Mouse (Mus musculus) ES-Bruce4 (cell line): ENCODE measurements around the gene Ggnbp2. TPM values are rescaled to one million over a fixed set of nuclear protein-coding genes. Genes with fewer than 3 reads are reported as not detected.

ENCODE experiments used
- H3K27ac ChIP-seq: 2 replicates; pipeline ENCODE4 v1.5.1; 2012; ENCODE audit warnings: low read length, inconsistent platforms; ENCODE audit not compliant: insufficient read depth
- H3K27me3 ChIP-seq: 2 replicates; pipeline ENCODE4 v1.6.1; 2012; ENCODE audit warnings: mild to moderate bottlenecking, low read length, inconsistent platforms; ENCODE audit not compliant: control insufficient read depth, poor library complexity, insufficient read depth, severe bottlenecking
- H3K36me3 ChIP-seq: 2 replicates; pipeline ENCODE4 v1.6.1; 2012; ENCODE audit warnings: inconsistent platforms, mild to moderate bottlenecking, low read length, moderate library complexity; ENCODE audit not compliant: control insufficient read depth, poor library complexity, insufficient read depth, severe bottlenecking
- H3K4me1 ChIP-seq: one replicate; pipeline ENCODE4 v1.8.1; 2011; ENCODE audit warnings: low read length; ENCODE audit not compliant: control insufficient read depth, insufficient read depth
- H3K4me3 ChIP-seq: 2 replicates; pipeline ENCODE4 v1.5.1; 2011; ENCODE audit warnings: low read depth, mild to moderate bottlenecking, low read length
- H3K9ac ChIP-seq: 2 replicates; pipeline ENCODE4 v1.6.1; 2012; ENCODE audit warnings: low read depth, mild to moderate bottlenecking, inconsistent platforms; ENCODE audit not compliant: poor library complexity, severe bottlenecking
- H3K9me3 ChIP-seq: replicated peaks from 2 replicates; pipeline ENCODE4 v1.6.1; 2012; ENCODE audit warnings: mild to moderate bottlenecking, low read length, inconsistent platforms; ENCODE audit not compliant: control insufficient read depth, poor library complexity, insufficient read depth, severe bottlenecking
- CTCF ChIP-seq: IDR thresholded peaks from one replicate; pipeline ENCODE4 v1.8.1; 2011; ENCODE audit warnings: low read depth, low read length
- EP300 ChIP-seq: IDR thresholded peaks from 2 replicates; pipeline ENCODE4 v1.6.1; 2011; ENCODE audit warnings: low read depth, low read length; ENCODE audit not compliant: insufficient read depth
- POLR2A ChIP-seq: IDR thresholded peaks from one replicate; pipeline ENCODE4 v1.8.1; 2011; ENCODE audit warnings: low read length; ENCODE audit not compliant: insufficient read depth
- polyA plus RNA-seq: library from polyadenylated mRNA; stranded (reverse); fragments of >200 nt; gene quantifications from 2 replicates; pipeline ENCODE4 v1.2.4, GENCODE M21; 2011; ENCODE audit warnings: low read depth; ENCODE audit not compliant: missing spikeins, insufficient read depth, insufficient read length

Gene Ggnbp2
- polyA plus RNA-seq, 1 experiment: 86.0 TPM

- H3K4me1 ChIP-seq: no peaks in the 10 kb centered on the region
- H3K4me3 ChIP-seq: no peak overlapping the region
- no peaks in the 10 kb centered on the region for H3K27me3 ChIP-seq
- no peak overlapping the region for H3K9ac ChIP-seq
- TF ChIP-seq EP300 (no peak), POLR2A (no peak), CTCF (no peak)
- no peak overlapping the region for H3K27ac ChIP-seq
- no peaks in the 10 kb centered on the region for H3K36me3 ChIP-seq
- no peaks in the 10 kb centered on the region for H3K9me3 ChIP-seq
These were observed 77.1 kb downstream of the Ggnbp2 start for GRCm38 (mm10) chr11:84793545-84793944.

DNA sequence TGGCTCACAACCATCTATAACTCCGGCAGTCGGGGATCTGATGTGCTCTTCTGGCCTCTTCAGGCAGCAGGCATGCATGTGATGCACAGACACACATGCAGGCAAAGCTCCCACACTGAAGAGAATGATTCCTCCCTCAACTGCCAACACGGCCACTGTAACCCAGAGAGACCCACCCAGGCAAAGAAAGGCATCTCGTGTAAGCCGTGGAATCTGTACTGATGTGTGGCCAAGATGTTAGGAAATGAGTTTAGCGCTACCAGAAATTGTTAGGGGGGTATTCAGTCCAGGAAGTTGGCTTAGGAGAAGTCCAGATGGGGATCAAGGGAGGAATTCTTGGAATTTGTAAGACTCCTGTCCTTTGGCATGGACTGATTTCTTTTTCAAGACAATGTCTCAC is 80.2 kb downstream of the Ggnbp2 start:
- Histone ChIP-seq H3K9ac (no peak overlapping the region), H3K4me3 (no peak overlapping the region), H3K27me3 (no peaks in the 10 kb centered on the region), H3K9me3 (no peaks in the 10 kb centered on the region), H3K36me3 (no peaks in the 10 kb centered on the region), H3K27ac (no peak overlapping the region), H3K4me1 (no peaks in the 10 kb centered on the region)
- no peak for TF ChIP-seq CTCF
- no peak for TF ChIP-seq EP300
- no peak for TF ChIP-seq POLR2A

Other genes with a start within 250 kb of the Ggnbp2 start
- gene Mrm1, start 51.3 kb downstream of the Ggnbp2 start, polyA plus RNA-seq: 9.1 and 10.3 TPM in 2 replicates
- gene Dhrs11, start 41.8 kb downstream of the Ggnbp2 start, polyA plus RNA-seq: 5.0 and 7.0 TPM in 2 replicates
- 19.0 and 19.5 TPM in 2 replicates for gene Myo19, start 9.3 kb upstream of the Ggnbp2 start, polyA plus RNA-seq
- 10.8 and 11.2 TPM in 2 replicates for gene Pigw, start 9.5 kb upstream of the Ggnbp2 start, polyA plus RNA-seq
- gene Znhit3, start 45.5 kb upstream of the Ggnbp2 start, polyA plus RNA-seq: 37.0 and 39.6 TPM in 2 replicates
- 277 and 320 TPM in 2 replicates for gene Car4, start 87.0 kb upstream of the Ggnbp2 start, polyA plus RNA-seq